Mouse (Mus musculus) olfactory bulb, adult 2 months (tissue): ENCODE measurements around the gene Cdk12. TPM values are rescaled to one million over a fixed set of nuclear protein-coding genes. Genes with fewer than 3 reads are reported as not detected.

ENCODE experiments used
- H3K27ac ChIP-seq: fragments of 200-500 bp; 2 replicates; pipeline ENCODE4 v1.5.1; 2012; ENCODE audit warnings: low read depth, low read length; ENCODE audit not compliant: insufficient read depth
- H3K4me1 ChIP-seq: fragments of 200-500 bp; 2 replicates; pipeline ENCODE4 v1.6.1; 2012; ENCODE audit warnings: low read length; ENCODE audit not compliant: control insufficient read depth, insufficient read depth
- H3K4me3 ChIP-seq: fragments of 200-500 bp; 2 replicates; pipeline ENCODE4 v1.5.1; 2012; ENCODE audit warnings: mild to moderate bottlenecking, low read depth, low read length, moderate library complexity; ENCODE audit not compliant: insufficient read depth
- CTCF ChIP-seq: fragments of 200-500 bp; IDR thresholded peaks from 2 replicates; pipeline ENCODE4 v1.5.1; 2012; ENCODE audit warnings: low read depth, mild to moderate bottlenecking, low read length, moderate library complexity; ENCODE audit not compliant: insufficient read depth
- POLR2A ChIP-seq: fragments of 200-500 bp; IDR thresholded peaks from 2 replicates; pipeline ENCODE4 v1.6.1; 2012; ENCODE audit warnings: mild to moderate bottlenecking, low read depth, low read length, moderate library complexity; ENCODE audit not compliant: insufficient read depth
- WGBS: fragments of 180-500 bp; shearing (Covaris S2); methylation state at CpG from one replicate; pipeline ENCODE4 v1.1.7; 2018; 5-methylcytosine and 5-hydroxymethylcytosine counted together
- polyA plus RNA-seq: library from polyadenylated mRNA; stranded (reverse); fragments of >200 nt; gene quantifications from 2 replicates; pipeline ENCODE4 v1.2.4, GENCODE M21; 2012; ENCODE audit warnings: low replicate concordance; ENCODE audit not compliant: missing spikeins, insufficient read depth, insufficient read length

Cdk12 gene
- polyA plus RNA-seq, 1 experiment: not detected

- Histone ChIP-seq H3K27ac (no peak overlapping the region), H3K4me3 (no peak overlapping the region), H3K4me1 (peaks cover 12% of the 10 kb centered on the region)
- WGBS: 6% methylated on average over 14 of the region's 14 CpGs
- TF ChIP-seq CTCF: no peak
- no peak for TF ChIP-seq POLR2A
Observed at GRCm38 (mm10) chr11:98325191-98325820, 122.4 kb downstream of the Cdk12 start.

DNA sequence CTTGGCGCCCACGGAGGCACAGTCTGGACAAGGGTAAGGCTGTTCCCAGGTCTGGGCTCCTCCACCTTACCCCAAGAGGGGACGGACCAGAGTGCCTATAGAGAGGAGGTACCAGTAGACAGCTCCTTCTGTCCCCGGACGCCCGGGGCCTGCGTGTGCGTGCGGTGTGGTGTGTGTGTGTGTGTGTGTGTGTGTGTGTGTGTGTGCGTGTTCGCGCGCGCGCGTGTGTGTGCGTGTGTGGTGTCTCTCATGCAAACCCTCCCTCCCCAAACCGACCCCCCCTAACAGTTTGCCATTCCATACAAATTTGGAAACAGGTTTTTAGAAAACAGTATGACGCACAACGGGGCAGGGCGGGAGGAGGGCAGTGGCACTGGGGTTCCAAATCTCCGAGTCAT, 123.0 kb downstream of the Cdk12 start:
- Histone ChIP-seq H3K4me1 (peaks cover 12% of the 10 kb centered on the region), H3K27ac (no peak overlapping the region), H3K4me3 (no peak overlapping the region)
- TF ChIP-seq POLR2A (no peak), CTCF (no peak)
- WGBS: 3% methylated on average over 22 of the region's 22 CpGs

DNA sequence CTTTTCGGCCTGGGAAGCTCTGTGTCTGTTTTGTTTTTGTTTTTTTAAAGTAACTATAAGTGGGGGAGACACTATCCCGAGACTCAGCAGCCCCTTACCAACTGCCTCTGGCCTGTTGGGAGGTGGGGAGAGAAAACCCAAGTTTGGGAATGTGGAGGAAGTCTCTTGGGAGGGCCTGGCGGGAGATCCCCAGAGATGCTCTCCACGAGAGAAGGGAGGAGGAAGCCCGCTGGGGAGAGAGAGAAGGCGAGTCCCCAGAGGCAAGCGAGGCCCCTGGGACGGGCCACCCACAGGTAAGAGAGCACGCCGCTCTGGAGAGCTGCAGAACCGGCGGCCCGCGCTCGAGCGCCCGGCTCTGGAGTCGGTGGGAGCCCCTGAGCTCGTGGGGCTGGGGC, 123.9 kb downstream of the Cdk12 start:
- H3K4me3 ChIP-seq: no peak overlapping the region
- H3K27ac ChIP-seq: no peak overlapping the region
- TF ChIP-seq POLR2A: no peak
- TF ChIP-seq CTCF: no peak
- 2% methylated on average over 19 of the region's 19 CpGs for WGBS
- peaks cover 12% of the 10 kb centered on the region for H3K4me1 ChIP-seq

GRCm38 (mm10) chr11:98327136-98328030, 124.5 kb downstream of the Cdk12 start:
- WGBS: 1% methylated on average over 97 of the region's 97 CpGs
- H3K4me1 ChIP-seq: peaks cover 12% of the 10 kb centered on the region
- no peak overlapping the region; the same call in 1 of the 2 replicates for H3K4me3 ChIP-seq
- H3K27ac ChIP-seq: no peak overlapping the region
- TF ChIP-seq CTCF (no peak), POLR2A (no peak)

DNA sequence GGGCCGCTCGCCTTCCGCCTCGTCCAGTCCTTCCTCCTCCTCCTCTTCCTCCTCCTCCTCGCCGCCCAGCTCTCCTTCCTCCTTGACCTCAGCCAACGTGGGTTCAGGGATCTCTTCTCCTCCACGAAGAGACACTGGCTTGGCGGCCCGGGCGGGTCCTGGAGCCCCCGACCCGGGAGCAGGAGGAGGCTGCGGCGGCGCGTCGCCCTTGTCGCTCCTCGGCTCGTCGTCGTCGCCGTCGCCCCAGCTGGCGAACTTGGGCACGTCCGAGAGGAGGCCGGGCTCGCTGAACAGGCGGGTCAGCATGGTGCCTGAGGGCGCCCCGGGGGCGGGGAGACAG, 125.1 kb downstream of the Cdk12 start:
- peak overlapping the region; percentile 6; the same call in 1 of the 2 replicates for H3K4me3 ChIP-seq
- peaks cover 12% of the 10 kb centered on the region for H3K4me1 ChIP-seq
- no peak overlapping the region for H3K27ac ChIP-seq
- under 1% methylated on average over 35 of the region's 35 CpGs for WGBS
- TF ChIP-seq CTCF: no peak
- no peak for TF ChIP-seq POLR2A

Other genes starting within 250 kb of the Cdk12 start
- not detected in 2 replicates for gene Plxdc1, start 216.6 kb upstream of the Cdk12 start, polyA plus RNA-seq
- 395 TPM in 1 of 2 replicates, not detected in the other for gene Arl5c, start 206.9 kb upstream of the Cdk12 start, polyA plus RNA-seq
- gene Cacnb1, start 180.0 kb upstream of the Cdk12 start, polyA plus RNA-seq: not detected in 2 replicates
- not detected in 2 replicates for gene Rpl19, start 176.3 kb upstream of the Cdk12 start, polyA plus RNA-seq
- gene Stac2, start 149.6 kb upstream of the Cdk12 start, polyA plus RNA-seq: not detected in 2 replicates
- gene Fbxl20, start 52.7 kb upstream of the Cdk12 start, polyA plus RNA-seq: not detected in 2 replicates
- 130 TPM in 1 of 2 replicates, not detected in the other for gene Med1, start 9.8 kb upstream of the Cdk12 start, polyA plus RNA-seq
- gene Neurod2, start 126.6 kb downstream of the Cdk12 start, polyA plus RNA-seq: not detected in 2 replicates
- not detected in 2 replicates for gene Ppp1r1b, start 145.3 kb downstream of the Cdk12 start, polyA plus RNA-seq
- gene Stard3, start 155.3 kb downstream of the Cdk12 start, polyA plus RNA-seq: not detected in 2 replicates
- not detected in 2 replicates for gene Tcap, start 180.8 kb downstream of the Cdk12 start, polyA plus RNA-seq
- gene Pnmt, start 183.4 kb downstream of the Cdk12 start, polyA plus RNA-seq: not detected in 2 replicates
- gene Pgap3, start 197.4 kb downstream of the Cdk12 start, polyA plus RNA-seq: not detected in 2 replicates
- gene Erbb2, start 209.4 kb downstream of the Cdk12 start, polyA plus RNA-seq: not detected in 2 replicates
- gene Mien1, start 235.9 kb downstream of the Cdk12 start, polyA plus RNA-seq: not detected in 2 replicates
- not detected in 2 replicates for gene Grb7, start 243.3 kb downstream of the Cdk12 start, polyA plus RNA-seq